Mouse (Mus musculus): Measurements from ENCODE around the gene Tcea3.

Gene Tcea3

GRCm38 (mm10) chr4:136247729-136248463, at the start of gene Tcea3:
Gene Tcea3, plus strand, starts transcription at chr4:136247729.
- DNase-seq: peak; percentile 63 to 74

DNA sequence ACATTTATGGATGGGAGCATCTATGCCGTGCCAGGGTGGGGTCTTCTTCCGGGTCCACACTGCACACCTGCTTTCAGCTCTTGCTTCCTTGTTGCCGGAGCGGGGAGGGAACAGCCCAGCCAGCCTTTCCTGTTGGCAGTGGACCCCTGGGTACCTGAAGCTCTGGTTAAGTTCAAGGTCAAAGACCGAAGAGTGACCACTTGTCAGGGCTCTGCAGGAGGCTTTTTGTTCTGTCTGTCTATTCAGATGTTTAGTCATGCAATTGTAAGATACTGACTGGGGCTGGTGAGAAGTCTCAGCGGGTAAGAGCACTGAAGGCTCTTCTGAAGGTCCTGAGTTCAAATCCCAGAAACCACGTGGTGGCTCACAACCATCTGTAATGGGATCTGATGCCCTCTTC, 48.7 kb upstream of the Tcea3 start:
- DNase-seq: no peak

GRCm38 (mm10) chr4:136199562-136200292, 47.8 kb upstream of the Tcea3 start:
- DNase-seq: peak in 1 of 2 experiments; percentile 65

DNA sequence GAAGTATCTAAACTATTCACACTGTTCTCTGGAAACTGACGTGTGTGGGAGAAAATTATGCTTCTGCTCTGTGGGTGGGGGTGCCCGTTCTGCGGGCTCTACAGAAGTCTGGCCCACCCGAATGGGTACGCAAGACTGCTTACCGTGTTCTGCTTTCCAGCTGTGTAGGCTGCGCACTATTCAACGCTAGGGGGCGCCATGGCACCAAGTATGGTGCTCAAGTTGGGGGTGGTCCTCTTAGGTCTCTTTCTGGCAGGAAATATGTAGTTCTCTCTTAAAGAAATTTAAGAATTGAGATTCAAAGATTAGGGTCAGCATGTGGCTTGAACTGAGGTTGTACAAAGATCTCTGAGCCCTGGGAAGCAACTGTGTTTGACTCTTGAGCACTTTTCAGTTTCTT, 45.0 kb upstream of the Tcea3 start:
- DNase-seq: peak; percentile 70 to 83

GRCm38 (mm10) chr4:136204775-136205174, 42.8 kb upstream of the Tcea3 start:
- DNase-seq: no peak

GRCm38 (mm10) chr4:136206033-136206893, 41.3 kb upstream of the Tcea3 start, which contains the start of gene Asap3:
Gene Asap3, plus strand, starts transcription at chr4:136206365.
- peak; percentile 97 to 98 for DNase-seq

- DNase-seq: no peak
Observed at GRCm38 (mm10) chr4:136206943-136207342, 40.6 kb upstream of the Tcea3 start.

GRCm38 (mm10) chr4:136210931-136211330, 36.6 kb upstream of the Tcea3 start:
- DNase-seq: no peak

DNA sequence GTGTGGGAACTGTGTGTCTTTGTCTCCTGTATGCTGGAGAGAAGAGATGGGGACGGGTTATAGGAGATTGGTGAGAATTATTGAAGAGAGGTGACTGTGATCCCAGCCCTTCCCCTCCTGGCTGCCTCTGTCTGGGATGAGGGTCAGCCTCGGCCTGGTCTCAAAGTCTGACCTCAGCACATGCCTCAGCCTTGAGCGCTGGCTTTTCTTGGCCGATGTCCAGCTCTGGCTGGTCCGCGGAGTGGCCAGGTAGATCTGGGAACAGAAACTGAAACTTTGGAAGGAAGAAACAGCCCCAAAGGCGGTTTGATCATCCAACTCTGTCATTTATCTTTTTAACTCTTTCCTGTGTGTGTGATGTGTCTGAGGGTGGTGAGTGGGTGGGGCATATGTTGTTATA, 33.9 kb upstream of the Tcea3 start:
- peak; percentile 47 to 62 for DNase-seq

DNA sequence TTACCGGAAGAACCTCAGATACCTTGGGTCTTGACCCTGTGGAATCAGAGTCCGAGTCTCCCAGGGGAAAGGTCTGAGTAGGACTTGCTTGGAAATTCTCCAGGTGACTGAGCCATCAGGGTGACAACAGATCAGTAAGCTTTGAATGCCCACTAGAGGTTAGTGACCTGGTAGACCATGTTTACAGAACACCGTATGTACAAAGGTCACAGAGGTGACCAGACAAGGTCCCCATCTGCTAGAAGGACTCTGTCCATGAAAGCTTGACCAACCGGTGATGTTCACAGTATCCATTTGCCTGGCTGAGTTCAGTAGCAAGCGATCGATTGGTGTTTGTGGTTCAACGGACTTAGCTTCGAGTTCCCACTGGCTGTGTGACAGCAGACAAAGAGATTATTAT, 32.7 kb upstream of the Tcea3 start:
- no peak for DNase-seq

DNA sequence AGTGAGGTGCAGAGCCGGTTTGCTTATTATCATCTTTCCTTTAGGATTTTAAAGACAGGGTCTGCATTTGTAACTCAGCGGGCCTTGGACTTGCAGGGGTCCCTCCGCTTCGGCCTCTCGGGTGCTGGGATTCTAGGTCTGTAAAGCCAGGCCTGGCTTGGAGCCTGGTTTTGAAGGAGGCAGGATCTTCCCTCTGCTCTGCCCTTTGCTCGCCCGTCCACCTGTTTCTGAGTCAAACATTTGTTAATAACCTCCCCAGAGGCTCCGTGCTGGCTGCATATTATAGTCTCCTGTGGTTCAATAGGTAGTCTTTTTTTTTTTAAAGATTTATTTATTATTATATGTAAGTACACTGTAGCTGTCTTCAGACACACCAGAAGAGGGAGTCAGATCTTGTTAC, 32.0 kb upstream of the Tcea3 start:
- DNase-seq: no peak

DNA sequence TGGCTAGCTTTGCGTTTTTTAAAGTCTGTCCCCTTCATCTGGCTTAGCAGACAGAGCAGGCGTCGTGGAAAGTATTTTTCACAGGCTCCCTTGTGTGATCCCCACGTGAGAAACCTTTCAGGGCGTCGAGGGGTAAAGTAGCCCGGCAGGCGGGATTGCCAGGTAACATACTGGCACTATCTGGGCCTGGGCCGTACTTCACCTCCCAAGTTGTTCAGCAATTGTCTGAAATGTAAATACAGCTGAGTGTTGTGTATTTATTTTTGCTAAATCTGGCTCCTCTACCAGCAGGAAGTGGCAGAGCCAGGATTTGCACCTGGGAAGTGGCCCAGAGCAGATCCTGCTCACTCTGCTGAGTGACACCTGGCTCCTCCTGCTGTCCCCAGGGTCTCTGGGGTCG, 30.5 kb upstream of the Tcea3 start:
- DNase-seq: peak; percentile 47 to 66

GRCm38 (mm10) chr4:136218595-136219214, 28.8 kb upstream of the Tcea3 start:
- DNase-seq: peak; percentile 67 to 85

GRCm38 (mm10) chr4:136220133-136220775, 27.3 kb upstream of the Tcea3 start:
- peak; percentile 45 to 66 for DNase-seq

DNA sequence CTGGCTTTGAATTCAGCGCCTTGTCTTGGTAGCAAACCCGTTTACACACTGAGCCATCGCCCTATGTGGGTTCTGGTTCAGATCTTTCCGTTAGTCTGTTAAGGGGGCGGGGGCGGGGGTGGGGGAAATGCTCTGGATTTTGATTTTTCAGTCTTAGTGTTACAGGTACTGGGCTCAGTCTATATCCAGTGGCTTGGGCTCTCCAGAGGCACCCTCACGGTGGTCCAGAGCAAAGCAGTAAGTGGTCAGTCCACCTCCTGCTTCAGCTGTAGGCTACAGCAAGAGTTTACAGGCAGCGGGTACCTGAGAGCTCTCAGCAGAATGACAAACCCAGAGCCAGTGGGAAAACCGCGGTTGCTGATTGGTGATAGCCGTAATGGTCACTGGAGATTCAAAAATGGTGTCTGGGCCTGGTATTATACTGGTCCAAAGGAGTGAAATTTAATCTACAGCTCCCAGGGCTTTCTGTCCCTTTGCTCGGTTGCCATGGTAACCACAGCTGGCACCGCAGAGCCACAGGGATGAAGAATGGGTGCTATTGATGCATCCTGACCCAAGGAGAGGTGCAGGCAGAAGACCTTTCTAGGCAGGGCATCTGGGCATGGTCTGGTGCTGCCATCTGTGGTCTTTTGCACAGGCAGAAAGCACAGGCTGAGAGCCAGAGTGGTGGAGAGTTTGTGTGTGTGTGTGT, 23.8 kb upstream of the Tcea3 start:
- DNase-seq: no peak

DNA sequence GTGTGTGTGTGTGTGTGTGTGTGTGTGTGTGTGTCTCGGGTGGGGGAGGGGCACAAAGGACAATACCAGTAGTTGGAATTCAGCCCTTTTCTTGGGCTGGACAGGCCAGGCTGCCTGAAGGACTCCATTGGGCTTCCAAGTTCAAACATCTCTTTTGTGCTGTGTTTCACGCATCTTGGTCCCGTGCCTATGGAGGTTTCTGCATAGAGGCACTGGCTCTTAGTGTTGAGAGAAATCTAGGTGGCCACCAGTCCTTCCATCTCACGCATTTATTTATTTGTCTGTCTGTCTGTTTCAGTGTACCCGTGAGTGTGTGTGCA, 23.3 kb upstream of the Tcea3 start:
- DNase-seq: no peak

- no peak for DNase-seq
Observed at GRCm38 (mm10) chr4:136224677-136225460, 22.7 kb upstream of the Tcea3 start.

DNA sequence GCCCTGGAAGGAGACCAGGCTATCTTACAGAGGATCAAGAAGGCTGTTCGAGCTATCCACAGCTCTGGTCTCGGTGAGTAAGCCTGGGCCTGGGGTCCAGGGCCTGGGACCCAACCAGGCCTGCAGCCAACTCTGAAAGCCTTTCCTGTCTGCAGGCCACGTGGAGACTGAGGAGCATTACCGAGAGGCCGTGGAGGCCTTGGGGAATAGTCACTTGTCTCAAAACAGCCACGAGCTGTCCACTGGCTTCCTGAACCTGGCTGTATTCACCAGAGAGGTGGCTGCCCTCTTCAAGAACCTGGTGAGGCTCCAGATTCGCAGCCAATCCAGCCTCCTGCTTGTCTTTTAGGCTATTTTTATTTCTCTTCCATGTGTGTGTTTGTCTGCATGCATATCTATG, 20.1 kb upstream of the Tcea3 start:
- DNase-seq: no peak

GRCm38 (mm10) chr4:136228640-136229039, 18.9 kb upstream of the Tcea3 start:
- DNase-seq: peak in 1 of 2 experiments; percentile 56

DNA sequence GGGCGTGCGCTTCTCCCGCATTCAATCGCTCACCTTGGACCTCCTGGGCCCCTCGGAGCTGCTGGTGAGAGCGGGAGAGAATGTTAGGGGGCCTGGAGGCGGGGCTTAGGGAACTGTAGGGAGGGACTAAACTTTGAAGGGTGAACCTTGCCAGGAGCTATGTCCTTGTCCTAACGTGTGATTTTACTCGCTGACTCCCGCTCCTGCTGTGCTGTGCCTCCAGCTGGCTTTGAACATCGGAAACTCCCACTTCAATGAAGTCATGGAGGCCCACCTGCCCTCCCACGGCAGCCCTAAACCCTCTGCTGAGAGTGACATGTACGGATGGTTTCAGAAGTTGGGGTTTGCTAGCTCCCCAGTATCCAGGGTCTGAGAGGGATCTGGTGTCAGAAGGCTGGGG, 8.9 kb upstream of the Tcea3 start:
- DNase-seq: no peak

- no peak for DNase-seq
Observed at GRCm38 (mm10) chr4:136239111-136239510, 8.4 kb upstream of the Tcea3 start.
